Mouse (Mus musculus): ENCODE data around the gene Chd5.

Chd5 gene

GRCm38 (mm10) chr4:152338419-152339292 is at the start of gene Chd5:
TSS of gene Chd5 (plus strand) at chr4:152338651.
- no peak for DNase-seq (ENCODE audit: low read depth, low spot score)

DNA sequence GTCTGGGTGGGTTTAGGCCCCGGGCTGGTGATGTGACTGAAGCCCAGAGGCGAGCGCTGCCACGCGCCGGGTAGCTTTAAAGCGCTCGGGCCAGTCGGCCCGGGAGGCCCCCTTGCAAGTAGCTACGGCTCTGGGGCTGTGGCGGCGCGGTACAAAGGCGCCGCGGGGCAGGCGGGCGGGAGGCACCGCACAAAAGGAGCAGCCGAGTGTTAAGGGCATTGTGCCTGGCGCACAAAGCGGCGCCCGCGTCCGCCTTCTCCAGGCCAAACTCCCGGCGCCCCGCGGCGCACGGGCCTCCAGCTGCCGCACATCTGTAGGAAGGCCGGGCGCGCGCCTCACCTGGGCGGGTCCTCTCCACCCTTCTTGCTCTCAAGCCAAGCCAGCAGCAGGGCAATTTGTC is 48.1 kb upstream of the Chd5 start:
- no peak for DNase-seq (ENCODE audit: low read depth, low spot score)

DNA sequence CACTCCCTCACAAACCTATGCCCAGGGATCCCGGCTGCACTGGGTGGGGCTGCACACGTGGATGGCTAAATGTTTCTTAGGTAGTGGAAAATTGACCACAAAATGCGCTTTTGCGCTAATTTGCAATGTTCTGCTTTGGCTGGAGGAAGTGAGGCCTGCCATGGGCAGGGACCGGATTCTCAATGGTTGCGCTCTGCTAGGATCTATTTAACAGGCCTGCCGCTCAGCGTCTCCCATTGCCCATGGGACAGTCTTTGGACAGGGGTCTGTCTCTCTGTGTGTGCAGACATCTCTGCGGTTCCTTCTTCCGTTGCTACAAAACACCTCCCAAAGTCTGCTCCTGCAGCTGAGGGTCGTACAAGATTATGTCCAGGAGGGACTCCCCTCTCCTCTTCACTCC is 47.5 kb upstream of the Chd5 start:
- DNase-seq (ENCODE audit: low read depth, low spot score) = no peak

GRCm38 (mm10) chr4:152291562-152291961 is 46.9 kb upstream of the Chd5 start, which contains the start of gene Hes3:
TSS of gene Hes3 (minus strand) at chr4:152291662.
- no peak for DNase-seq (ENCODE audit: low read depth, low spot score)

- no peak for DNase-seq (ENCODE audit: low read depth, low spot score)
These were observed 46.2 kb upstream of the Chd5 start for GRCm38 (mm10) chr4:152292102-152292765.

DNA sequence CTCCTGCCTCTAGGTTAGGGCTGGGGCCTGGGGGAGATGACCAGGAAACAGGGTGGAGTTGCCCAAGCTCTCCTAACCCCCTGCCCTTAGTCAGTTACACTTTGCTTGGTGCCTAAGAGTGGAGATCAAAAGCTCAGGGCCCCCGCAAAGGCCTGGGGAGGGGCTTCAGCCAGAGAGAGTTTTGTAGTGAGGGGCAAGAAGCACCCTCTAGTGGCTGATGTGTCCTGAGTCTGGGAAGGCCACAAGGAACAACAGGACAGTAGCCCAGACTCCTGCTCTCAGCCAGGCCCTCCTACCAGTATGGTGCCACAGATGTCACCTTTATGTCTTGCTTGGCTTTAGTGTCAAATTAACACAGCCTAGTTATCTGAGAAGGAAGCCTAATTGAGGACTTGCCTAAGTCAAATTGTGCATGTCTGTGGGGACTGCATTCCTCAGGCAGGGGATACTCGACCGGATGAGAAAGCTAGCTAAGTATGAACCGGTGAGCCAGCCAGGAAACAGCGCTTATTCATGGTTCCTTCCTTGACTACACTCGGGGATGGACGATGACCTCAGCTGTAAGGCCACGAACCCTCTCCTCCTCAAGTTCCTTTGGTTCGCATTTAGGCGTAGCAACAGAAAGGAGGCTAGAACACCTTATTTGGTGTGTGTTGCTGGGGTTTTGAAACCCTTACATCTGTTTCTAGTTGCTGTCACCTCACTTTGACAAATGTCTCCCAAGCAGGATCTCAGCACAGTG is 44.1 kb upstream of the Chd5 start:
- no peak for DNase-seq (ENCODE audit: low read depth, low spot score)

DNA sequence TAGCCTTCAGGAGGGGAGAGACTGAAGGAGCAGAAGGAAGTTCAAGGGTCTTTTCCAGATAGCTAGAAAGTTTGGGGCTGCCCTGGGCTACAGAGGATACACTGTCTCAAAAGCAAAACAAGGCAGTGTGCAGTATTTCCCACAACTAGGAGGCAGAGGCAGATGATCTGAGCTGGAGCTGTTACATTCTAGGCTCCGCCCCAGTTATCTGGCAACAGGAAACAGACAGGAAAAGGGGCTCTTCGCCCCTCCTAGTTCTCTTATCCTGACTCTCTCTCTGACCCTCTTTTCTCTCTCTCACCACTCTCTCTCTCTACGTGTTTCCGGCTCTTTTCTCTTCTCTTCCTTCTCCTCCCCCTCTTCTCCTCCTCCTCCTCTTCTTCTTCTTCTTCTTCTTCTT is 42.5 kb upstream of the Chd5 start:
- no peak for DNase-seq (ENCODE audit: low read depth, low spot score)

DNA sequence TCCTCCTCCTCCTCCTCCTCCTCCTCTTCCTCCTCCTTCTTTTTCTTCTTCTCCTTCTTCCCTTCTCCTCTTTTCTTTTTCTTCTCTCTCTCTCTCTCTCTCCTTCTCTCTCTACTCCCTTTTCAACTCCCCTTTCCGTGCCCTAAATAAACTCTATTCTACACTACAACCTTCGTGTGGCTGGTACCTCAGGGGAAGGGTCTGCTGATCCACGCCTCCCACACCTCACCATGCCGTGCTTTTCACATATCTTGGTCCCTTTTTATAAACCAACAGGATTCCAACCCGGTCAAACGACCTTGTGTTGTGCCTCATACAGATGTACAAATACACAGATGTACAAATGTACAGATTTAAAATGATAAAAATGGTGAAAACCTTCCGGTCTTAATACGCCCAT is 42.1 kb upstream of the Chd5 start:
- DNase-seq (ENCODE audit: low read depth, low spot score) = no peak

GRCm38 (mm10) chr4:152296874-152297861 is 41.3 kb upstream of the Chd5 start, which contains the start of gene Icmt:
TSS of gene Icmt (plus strand) at chr4:152297227.
- DNase-seq (ENCODE audit: low read depth, low spot score) = peak; percentile 99

DNA sequence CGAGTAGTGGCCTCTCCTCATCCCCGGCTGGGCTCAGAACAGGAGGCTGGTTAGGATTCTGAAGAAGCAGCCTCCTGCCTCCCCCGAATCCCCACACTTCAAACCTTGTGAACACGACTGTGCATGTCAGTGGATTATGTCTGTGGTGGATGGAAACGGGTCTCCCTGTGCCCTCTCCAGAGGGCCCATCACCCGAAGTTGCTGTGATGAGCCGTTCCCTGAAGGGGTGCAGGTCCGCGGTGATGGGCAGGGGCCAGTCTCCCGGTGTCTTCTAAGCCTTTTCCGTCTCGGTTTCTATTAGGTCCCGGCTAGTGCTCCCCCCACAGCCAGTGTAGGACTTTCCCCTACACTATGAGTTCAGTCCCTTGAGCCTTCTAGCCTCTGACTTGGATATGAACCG is 39.6 kb upstream of the Chd5 start:
- DNase-seq (ENCODE audit: low read depth, low spot score) = no peak

- no peak for DNase-seq (ENCODE audit: low read depth, low spot score)
These were observed 38.1 kb upstream of the Chd5 start for GRCm38 (mm10) chr4:152300375-152300774.

GRCm38 (mm10) chr4:152302012-152302411 is 36.4 kb upstream of the Chd5 start:
- no peak for DNase-seq (ENCODE audit: low read depth, low spot score)

- DNase-seq (ENCODE audit: low read depth, low spot score) = no peak
These were observed 35.3 kb upstream of the Chd5 start for GRCm38 (mm10) chr4:152303172-152303571.

DNA sequence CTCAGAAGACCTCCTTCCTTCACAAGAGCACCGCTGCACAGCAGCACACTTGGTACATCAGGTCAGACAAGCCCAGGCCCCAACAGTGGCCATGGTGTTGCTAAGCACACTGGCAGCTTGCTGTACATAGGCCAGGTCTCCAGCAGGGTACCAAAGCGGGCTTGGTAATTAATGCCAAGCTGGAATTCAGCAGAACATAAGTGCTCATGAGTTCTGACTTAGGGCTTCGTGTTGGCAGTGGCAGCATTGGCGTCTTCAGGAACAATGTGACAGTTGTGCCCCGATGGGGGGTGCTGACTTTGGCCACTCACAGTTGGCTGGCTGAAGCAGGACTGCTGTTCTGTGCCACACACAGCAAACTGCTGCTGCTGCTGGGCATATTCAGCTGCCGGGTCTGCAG is 33.8 kb upstream of the Chd5 start:
- DNase-seq (ENCODE audit: low read depth, low spot score) = no peak

DNA sequence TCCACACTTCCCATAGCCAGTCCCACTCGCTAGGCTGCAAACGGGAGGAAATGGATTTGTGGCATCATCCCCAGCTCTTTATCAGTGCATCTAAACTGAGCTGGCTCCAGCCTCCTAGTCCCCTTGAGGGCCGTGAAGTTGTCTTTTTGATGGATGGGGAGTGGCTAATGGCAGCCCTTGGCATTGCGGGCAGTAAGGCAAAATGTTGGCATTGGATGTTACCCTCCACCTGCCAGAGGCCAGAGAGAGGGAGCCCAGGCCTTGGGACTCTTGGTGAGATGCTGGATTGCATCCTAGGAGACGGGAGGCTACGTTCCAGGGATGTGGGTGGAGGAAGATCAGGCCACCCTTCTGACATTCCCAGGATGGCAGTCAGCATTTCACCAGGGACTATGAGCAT is 32.5 kb upstream of the Chd5 start:
- DNase-seq (ENCODE audit: low read depth, low spot score) = no peak

DNA sequence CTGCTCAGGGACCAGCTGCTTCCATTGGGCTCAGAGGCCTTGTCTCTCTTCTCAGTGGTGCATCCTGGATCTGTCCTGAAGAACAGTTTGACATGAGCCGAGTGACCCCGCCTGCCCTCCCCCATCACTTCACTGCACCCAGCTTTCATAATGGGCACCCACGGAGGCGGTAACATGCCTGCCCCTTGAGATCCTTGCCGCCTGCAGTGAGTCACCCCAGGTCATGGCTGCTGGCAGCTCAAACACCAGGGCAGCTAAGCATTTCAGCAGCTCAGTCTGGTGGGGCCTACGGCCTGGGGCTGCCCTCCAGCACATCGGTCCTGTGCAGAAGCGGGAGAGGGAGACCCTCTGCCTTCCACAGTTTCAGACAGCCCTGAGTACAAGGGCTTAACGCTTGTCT is 30.9 kb upstream of the Chd5 start:
- no peak for DNase-seq (ENCODE audit: low read depth, low spot score)

GRCm38 (mm10) chr4:152312186-152312585 is 26.3 kb upstream of the Chd5 start:
- no peak for DNase-seq (ENCODE audit: low read depth, low spot score)

GRCm38 (mm10) chr4:152313211-152313632 is 25.2 kb upstream of the Chd5 start:
- no peak for DNase-seq (ENCODE audit: low read depth, low spot score)

DNA sequence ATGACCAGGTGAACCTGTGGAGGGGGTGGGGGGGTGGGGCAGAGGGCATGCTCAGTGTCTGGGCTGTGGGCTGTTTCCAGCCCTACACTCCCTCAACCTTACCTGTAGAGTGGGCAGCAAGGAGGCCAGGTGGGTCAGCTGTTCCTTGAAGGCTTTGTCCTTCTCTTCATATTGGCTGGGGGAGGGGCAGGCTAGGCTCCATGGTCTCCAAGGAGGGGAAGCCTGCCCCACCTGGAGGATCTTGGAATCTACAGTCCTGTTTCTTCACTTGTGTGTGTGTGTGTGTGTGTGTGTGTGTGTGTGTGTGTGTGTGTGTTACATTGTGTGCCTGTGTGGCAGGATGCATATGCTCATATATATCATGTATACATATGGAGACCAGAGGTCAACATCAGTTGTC is 24.5 kb upstream of the Chd5 start:
- no peak for DNase-seq (ENCODE audit: low read depth, low spot score)

DNA sequence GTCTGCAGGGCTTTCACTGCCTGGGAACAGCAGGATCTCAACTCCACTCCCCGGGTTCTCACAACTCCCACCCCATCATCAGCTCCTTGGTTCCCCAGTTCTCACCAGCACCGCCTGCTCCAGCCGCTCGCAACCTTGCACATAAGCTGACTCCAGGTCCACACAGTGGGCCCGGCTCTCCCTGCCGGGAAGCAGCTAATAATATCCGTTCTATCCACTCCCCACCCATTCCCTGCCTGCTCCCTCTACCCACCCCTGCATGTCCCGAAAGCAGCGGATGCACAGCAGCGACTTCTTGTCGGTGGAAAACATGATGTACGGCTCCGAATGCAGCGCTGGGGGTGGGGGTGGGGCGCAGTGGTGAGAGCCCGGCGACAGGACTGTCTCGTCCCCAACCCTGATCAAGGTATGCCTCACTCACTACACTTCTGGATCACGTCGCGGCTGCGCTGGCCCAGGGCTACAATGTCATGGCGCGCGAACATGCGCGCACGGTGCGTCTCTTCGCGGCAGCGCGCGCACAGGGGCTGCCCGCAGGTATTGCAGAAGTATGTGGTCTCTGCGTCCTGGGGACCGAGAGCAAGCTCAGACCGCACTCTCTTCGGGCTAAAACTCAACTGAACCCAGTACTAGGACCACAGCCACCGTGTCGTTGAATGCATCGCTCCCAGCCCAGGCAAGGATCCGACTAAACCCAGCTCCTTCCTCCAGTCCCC is 22.8 kb upstream of the Chd5 start:
- DNase-seq (ENCODE audit: low read depth, low spot score) = no peak
